Mouse (Mus musculus) stomach, embryonic 15.5 days (tissue): Measurements from ENCODE around the gene Zfp605. TPM values are rescaled to one million over a fixed set of nuclear protein-coding genes. Genes with fewer than 3 reads are reported as not detected.
"Not testable (repeated sequence)": the region's sequence is repeated elsewhere in the genome, so short reads cannot be mapped to it uniquely, and the experiment has no call there.

Source experiments
- ATAC-seq: fragments of 200-750 bp; cut with Nextera tagmentation; 2 replicates; pipeline ENCODE4 v1.8.0; 2017; ENCODE audit warnings: low read depth, moderate number of reproducible peaks, moderate TSS enrichment; ENCODE audit not compliant: insufficient read depth, low FRiP score
- H3K27ac ChIP-seq: fragments of 300-500 bp; sonication (generic); 2 replicates; pipeline ENCODE4 v1.5.1; 2015; ENCODE audit warnings: mild to moderate bottlenecking, inconsistent platforms
- H3K27me3 ChIP-seq: fragments of 300-500 bp; sonication (generic); replicated peaks from 2 replicates; pipeline ENCODE4 v1.6.1; 2015; ENCODE audit warnings: inconsistent platforms
- H3K36me3 ChIP-seq: fragments of 300-500 bp; sonication (generic); 2 replicates; pipeline ENCODE4 v1.6.1; 2015; ENCODE audit warnings: inconsistent platforms
- H3K4me1 ChIP-seq: fragments of 300-500 bp; sonication (generic); 2 replicates; pipeline ENCODE4 v1.6.1; 2015; ENCODE audit warnings: inconsistent platforms
- H3K4me2 ChIP-seq: fragments of 300-500 bp; sonication (generic); 2 replicates; pipeline ENCODE4 v1.6.1; 2015; ENCODE audit warnings: mild to moderate bottlenecking, inconsistent platforms
- H3K4me3 ChIP-seq: fragments of 300-500 bp; sonication (generic); replicated peaks from 2 replicates; pipeline ENCODE4 v1.5.1; 2015; ENCODE audit warnings: inconsistent platforms
- H3K9ac ChIP-seq: fragments of 300-500 bp; sonication (generic); 2 replicates; pipeline ENCODE4 v1.6.1; 2015; ENCODE audit warnings: inconsistent platforms
- H3K9me3 ChIP-seq: fragments of 300-500 bp; sonication (generic); 2 replicates; pipeline ENCODE4 v1.6.1; 2016; ENCODE audit warnings: inconsistent platforms
- WGBS: fragments of 180-500 bp; shearing (Covaris S2); methylation state at CpG from one replicate; pipeline ENCODE4 v1.1.7; 2015; 5-methylcytosine and 5-hydroxymethylcytosine counted together
- polyA plus RNA-seq: library from polyadenylated mRNA; unstranded; fragments of >200 nt; fragmentation: Nextera tagmentation; extraction: Ambion mirVana; gene quantifications from 2 replicates; pipeline ENCODE4 v1.2.1, GENCODE M21; 2015

Gene Zfp605
- polyA plus RNA-seq, 1 experiment from 2014 or later = 5.4 TPM

DNA sequence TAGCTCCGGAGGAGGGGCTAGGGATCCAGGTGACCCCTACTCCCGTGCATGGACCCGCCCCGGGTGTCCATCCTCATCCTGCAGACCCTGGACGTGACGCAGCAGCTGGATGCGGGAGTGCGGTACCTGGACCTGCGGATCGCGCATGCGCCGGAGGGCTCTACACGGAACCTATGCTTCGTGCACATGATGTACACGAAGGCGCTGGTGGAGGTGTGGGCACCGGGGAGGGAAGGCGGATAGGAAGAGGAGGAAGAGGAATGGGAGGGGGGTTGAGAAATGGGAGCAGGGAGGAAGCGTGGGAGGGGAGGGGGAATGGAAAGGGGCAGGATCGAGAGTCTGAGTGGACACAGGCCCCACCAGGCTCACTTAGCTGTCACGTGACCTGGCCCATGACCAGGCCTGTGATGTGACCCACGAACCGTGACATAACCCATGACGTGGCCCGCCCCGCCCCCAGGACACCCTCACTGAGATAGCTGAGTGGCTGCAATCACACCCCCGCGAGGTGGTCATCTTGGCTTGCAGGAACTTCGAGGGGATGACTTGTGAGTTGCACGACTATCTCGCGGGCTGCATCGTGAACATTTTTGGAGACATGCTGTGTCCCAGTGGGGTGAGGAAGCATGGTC, 8.1 kb upstream of the Zfp605 start:
- WGBS = 15% methylated on average over 34 of the region's 34 CpGs
- Histone ChIP-seq H3K9ac (no peak overlapping the region), H3K9me3 (no peaks in the 10 kb centered on the region), H3K36me3 (peaks cover 34% of the 10 kb centered on the region), H3K4me2 (peak overlapping the region; percentile 83), H3K4me3 (peak overlapping the region; percentile 37), H3K4me1 (peaks cover 22% of the 10 kb centered on the region), H3K27me3 (no peaks in the 10 kb centered on the region), H3K27ac (no peak overlapping the region)
- 0 out of 2 replicates have a peak, but pooled peaks have one; percentile 8 for ATAC-seq

GRCm38 (mm10) chr5:110102429-110102828, 7.5 kb upstream of the Zfp605 start:
- H3K27ac ChIP-seq = no peak overlapping the region
- ATAC-seq = no peak
- H3K4me3 ChIP-seq = no peak overlapping the region
- 86% methylated on average over 13 of the region's 13 CpGs for WGBS
- peaks cover 25% of the 10 kb centered on the region for H3K4me1 ChIP-seq
- H3K36me3 ChIP-seq = peaks cover 34% of the 10 kb centered on the region
- H3K9me3 ChIP-seq = no peaks in the 10 kb centered on the region
- no peak overlapping the region for H3K4me2 ChIP-seq
- no peaks in the 10 kb centered on the region for H3K27me3 ChIP-seq
- no peak overlapping the region for H3K9ac ChIP-seq

GRCm38 (mm10) chr5:110102853-110103625, 6.9 kb upstream of the Zfp605 start:
- Histone ChIP-seq H3K4me2 (no peak overlapping the region), H3K27ac (no peak overlapping the region), H3K27me3 (no peaks in the 10 kb centered on the region), H3K36me3 (peaks cover 34% of the 10 kb centered on the region), H3K4me1 (peaks cover 25% of the 10 kb centered on the region), H3K9ac (no peak overlapping the region), H3K4me3 (no peak overlapping the region), H3K9me3 (no peaks in the 10 kb centered on the region)
- 90% methylated on average over 19 of the region's 19 CpGs for WGBS
- ATAC-seq = no peak

DNA sequence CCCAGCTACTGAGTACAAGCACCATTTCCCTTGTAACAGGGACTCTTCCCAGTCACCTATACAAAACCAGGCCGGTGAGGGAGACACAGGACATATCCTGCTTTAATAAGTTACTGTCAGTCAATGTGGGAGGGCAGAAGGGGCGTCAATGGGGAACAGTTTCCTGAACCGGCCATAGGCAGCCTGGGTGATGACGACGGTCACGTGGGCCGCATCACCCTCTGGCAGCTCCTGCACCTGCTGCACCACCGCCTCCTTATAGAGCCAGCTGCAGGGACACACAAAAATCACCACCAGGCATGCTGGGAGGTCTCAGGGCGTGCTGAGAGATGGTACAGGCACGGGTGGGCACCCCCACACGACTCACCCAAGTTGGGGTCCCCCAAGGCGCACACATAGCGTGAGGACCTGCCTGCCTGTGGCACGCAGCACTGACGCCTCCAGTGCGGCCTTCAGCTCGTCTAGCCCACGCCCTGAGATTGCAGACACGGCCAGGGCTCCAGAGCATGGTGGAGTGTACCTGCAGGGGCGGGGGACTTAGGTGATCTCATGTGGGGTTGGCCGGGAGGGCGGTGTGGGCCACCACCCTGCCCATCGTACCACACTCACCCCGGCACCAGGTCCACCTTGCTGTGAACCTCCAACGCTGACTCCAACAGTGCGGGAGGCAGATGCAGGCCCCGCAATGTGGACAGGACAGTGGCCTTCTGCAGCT, 5.8 kb upstream of the Zfp605 start:
- no peaks in the 10 kb centered on the region for H3K27me3 ChIP-seq
- no peak overlapping the region for H3K9ac ChIP-seq
- no peak for ATAC-seq
- no peak overlapping the region for H3K27ac ChIP-seq
- no peak overlapping the region for H3K4me2 ChIP-seq
- 95% methylated on average over 27 of the region's 27 CpGs for WGBS
- H3K36me3 ChIP-seq = peaks cover 34% of the 10 kb centered on the region
- H3K4me1 ChIP-seq = peaks cover 25% of the 10 kb centered on the region
- H3K4me3 ChIP-seq = no peak overlapping the region
- no peaks in the 10 kb centered on the region for H3K9me3 ChIP-seq

DNA sequence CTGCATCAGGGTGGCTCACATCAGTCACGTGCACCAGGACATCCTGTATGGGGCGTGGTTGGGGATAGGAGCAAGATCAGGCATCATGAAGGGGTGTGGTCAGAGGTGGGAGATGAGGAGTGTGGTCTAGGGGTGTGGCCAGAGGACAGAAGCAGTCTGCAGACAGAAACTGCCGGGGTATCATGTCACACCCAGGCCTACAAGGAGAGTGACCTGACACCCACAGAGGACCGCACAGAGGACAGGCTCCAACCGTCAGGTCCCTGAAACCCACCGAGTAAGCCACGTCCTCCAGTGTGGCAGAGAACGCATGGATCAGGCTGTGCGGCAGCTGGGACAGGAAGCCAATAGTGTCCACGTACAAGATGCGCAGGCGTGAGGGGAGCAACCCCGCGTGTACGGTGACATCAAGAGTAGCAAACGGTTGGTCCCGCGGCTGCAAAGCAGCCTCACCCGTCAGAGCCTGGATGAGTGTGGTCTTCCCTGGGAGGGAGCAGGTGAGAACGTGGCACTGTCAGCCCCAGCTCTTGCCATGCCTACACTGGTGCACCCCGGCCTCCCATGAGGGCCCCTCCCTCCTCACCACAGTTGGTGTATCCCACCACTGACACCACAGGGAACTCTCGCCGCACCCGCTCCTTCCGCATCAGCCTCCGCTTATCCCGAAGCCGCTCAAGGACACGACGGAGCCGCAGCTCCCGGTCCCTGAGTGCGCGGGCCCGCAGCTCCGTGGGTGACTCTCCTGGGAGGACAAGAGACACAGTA, 5.1 kb upstream of the Zfp605 start:
- WGBS = 95% methylated on average over 36 of the region's 36 CpGs
- Histone ChIP-seq H3K27ac (no peak overlapping the region), H3K4me2 (no peak overlapping the region), H3K4me1 (peaks cover 25% of the 10 kb centered on the region), H3K9ac (no peak overlapping the region), H3K9me3 (no peaks in the 10 kb centered on the region), H3K4me3 (no peak overlapping the region), H3K27me3 (no peaks in the 10 kb centered on the region), H3K36me3 (peaks cover 34% of the 10 kb centered on the region)
- ATAC-seq = no peak

- Histone ChIP-seq H3K27me3 (no peaks in the 10 kb centered on the region), H3K4me1 (peaks cover 16% of the 10 kb centered on the region), H3K9ac (no peak overlapping the region), H3K36me3 (peaks cover 34% of the 10 kb centered on the region), H3K9me3 (no peaks in the 10 kb centered on the region), H3K4me3 (peak overlapping the region; percentile 84), H3K4me2 (peak overlapping the region; percentile 87), H3K27ac (no peak overlapping the region; the same call in 1 of the 2 replicates)
- ATAC-seq = no peak
- WGBS = 95% methylated on average over 26 of the region's 26 CpGs
Observed at GRCm38 (mm10) chr5:110106140-110106871, 3.6 kb upstream of the Zfp605 start.

DNA sequence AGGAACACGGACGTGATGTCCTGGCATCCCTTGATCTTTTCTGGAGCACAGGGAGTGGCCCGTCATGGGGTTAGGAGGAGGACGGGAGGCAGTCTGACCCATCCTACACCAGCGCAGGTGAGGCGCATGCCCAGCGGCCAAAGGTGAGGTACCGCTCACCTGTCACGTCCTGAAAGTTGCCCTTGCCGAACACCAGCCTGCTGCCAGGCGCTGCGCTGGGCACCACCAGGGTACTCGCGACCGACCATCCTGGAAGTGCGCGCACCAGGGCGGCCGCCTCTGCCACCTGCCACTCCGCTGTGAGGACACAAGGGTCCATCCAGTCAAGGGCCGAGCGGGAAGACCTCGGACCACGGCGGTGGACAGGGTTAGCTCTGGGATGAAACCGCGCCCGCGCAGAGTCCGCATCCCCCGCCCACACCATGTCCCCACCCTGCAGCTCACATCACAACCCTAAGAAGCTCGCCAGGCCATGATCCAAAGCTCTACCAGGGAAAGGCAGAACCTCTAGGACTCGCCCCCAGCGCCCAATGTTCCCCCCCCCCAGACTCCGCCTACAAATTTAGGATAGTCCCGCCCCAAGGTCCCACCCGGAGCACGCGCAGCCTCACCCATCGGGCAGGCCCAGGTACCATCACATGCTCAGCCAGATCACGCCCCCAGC, 2.9 kb upstream of the Zfp605 start:
- 13% methylated on average over 41 of the region's 41 CpGs for WGBS
- H3K9ac ChIP-seq = peak overlapping the region; percentile 67; the same call in 1 of the 2 replicates
- H3K27me3 ChIP-seq = no peaks in the 10 kb centered on the region
- H3K4me3 ChIP-seq = peak overlapping the region; percentile 84
- H3K9me3 ChIP-seq = no peaks in the 10 kb centered on the region
- peaks cover 34% of the 10 kb centered on the region for H3K36me3 ChIP-seq
- ATAC-seq = no peak; the same call in 1 of the 2 replicates
- peaks cover 9% of the 10 kb centered on the region for H3K4me1 ChIP-seq
- peak overlapping the region; percentile 87 for H3K4me2 ChIP-seq
- peak overlapping the region; percentile 100 for H3K27ac ChIP-seq

DNA sequence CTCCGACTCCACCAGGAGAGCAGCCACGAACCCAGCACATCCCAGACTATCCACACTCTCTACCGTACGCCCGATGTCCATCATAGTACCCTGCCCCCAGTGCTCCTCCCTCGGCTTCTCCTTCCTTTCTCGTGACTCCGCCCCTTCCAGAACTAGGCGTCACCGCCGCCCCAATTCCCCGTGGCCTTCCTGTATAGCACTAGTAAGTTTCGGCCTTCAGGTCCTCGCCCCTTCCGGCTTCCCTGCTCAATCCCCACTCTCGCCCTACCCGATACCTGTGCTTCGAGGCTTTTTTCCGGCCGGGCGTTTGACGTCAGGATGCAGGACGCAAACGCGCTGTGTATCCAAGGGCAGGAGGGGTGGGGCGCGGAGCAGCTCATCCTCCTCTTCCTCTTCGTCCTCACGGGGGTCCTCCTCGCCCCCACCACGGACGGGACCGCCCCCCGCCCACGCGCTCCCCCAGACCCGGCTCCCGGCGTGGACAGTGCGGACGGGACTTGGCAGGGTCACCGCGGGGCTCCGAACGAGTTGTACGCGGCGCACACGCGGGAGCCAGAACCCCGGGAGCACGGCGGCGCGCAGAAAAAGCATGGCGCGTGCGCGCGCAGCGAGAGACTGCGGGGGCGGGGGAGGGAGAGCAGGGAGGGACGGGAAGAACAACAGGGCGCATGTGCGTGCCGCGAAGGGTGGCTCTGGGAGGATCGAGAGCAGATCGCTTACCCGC, 2.1 kb upstream of the Zfp605 start, which contains the start of gene Gtpbp6:
Gene Gtpbp6 (minus strand): TSS at position 617 of the 724 bp plus-strand sequence.
- ATAC-seq = peak; percentile 90
- Histone ChIP-seq H3K27me3 (no peaks in the 10 kb centered on the region), H3K9me3 (no peaks in the 10 kb centered on the region), H3K4me3 (peak within 1 kb of the TSS; percentile 84), H3K4me2 (peak within 1 kb of the TSS; percentile 87), H3K27ac (peak within 1 kb of the TSS; percentile 100), H3K4me1 (peaks cover 8% of the 10 kb centered on the region), H3K36me3 (peaks cover 38% of the 10 kb centered on the region), H3K9ac (peak within 1 kb of the TSS; percentile 67)
- under 1% methylated on average over 71 of the region's 71 CpGs for WGBS

GRCm38 (mm10) chr5:110108305-110108628, 1.6 kb upstream of the Zfp605 start:
- H3K36me3 ChIP-seq = peaks cover 40% of the 10 kb centered on the region
- H3K27ac ChIP-seq = peak overlapping the region; percentile 100
- H3K27me3 ChIP-seq = no peaks in the 10 kb centered on the region
- peak overlapping the region; percentile 87 for H3K4me2 ChIP-seq
- no peak overlapping the region for H3K9ac ChIP-seq
- peak overlapping the region; percentile 84 for H3K4me3 ChIP-seq
- WGBS = 0% methylated on average over 7 of the region's 7 CpGs
- peaks cover 8% of the 10 kb centered on the region for H3K4me1 ChIP-seq
- H3K9me3 ChIP-seq = no peaks in the 10 kb centered on the region
- ATAC-seq = no peak

DNA sequence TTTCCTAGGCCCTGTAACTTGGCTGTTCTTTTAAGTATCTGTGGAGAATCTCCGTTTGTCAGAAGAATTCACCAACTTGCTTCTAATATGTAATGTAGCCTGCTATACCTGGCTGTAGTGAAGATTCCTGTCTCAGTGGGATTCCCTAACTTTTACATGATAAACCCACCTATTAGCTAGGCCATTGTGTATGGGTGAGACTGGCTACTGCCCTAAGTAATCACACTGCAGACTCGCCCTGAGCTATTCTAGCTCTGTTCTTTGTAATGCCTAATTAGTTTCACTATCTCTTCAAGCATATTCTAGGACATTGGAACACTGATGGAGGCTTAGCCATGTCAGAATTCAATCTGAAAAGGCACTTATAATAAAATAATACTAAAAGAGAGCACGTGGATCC, 12.5 kb downstream of the Zfp605 start:
- H3K27ac ChIP-seq, H3K9me3 ChIP-seq, H3K4me1 ChIP-seq, H3K27me3 ChIP-seq, H3K4me2 ChIP-seq, H3K4me3 ChIP-seq, ATAC-seq, H3K9ac ChIP-seq: not testable (repeated sequence)
- WGBS = 83% methylated on average over 3 of the region's 3 CpGs
- H3K36me3 ChIP-seq = peaks cover 11% of the 10 kb centered on the region
